ENCODE assay signal across 10 mouse cellular contexts in genomic region chr2:31130815-31131299, GRCm38 (mm10). TPM values are rescaled to one million over a fixed set of nuclear protein-coding genes. Genes with fewer than 3 reads are reported as not detected.
DNase-seq lines count a peak whose midpoint lies in the region; ATAC-seq lines count a peak whose summit lies in the region.
"Had no signal": no experiment of that assay in that cellular context is flagged by ENCODE, and none has a peak within 500 bp of the region (broad histone marks: within the 10 kb centered on the region; RNA-seq: fewer than 3 reads in every experiment).

No protein-coding gene starts in this region.

- ATAC-seq in heart, embryonic 16.5 days (replicated peaks; ENCODE audit: extremely low read depth, insufficient read depth, low FRiP score) = no peak

- H3K27ac ChIP-seq in heart, embryonic 16.5 days (ENCODE audit: low read length) = peak overlapping the region; percentile 75
- H3K27ac ChIP-seq: limb, embryonic 12.5 days had no signal

- no peaks in the 10 kb centered on the region for H3K27me3 ChIP-seq in heart, embryonic 16.5 days (ENCODE audit: control insufficient read depth, insufficient read depth, low read length)
- H3K27me3 ChIP-seq: limb, embryonic 12.5 days; stomach, embryonic 15.5 days had no signal

- H3K36me3 ChIP-seq in heart, embryonic 16.5 days (ENCODE audit: control insufficient read depth, insufficient read depth) = no peaks in the 10 kb centered on the region
- H3K36me3 ChIP-seq: limb, embryonic 12.5 days; stomach, embryonic 15.5 days had no signal

- peak overlapping the region; percentile 30; the same call in 1 of the 2 replicates for H3K9ac ChIP-seq in heart, embryonic 16.5 days (ENCODE audit: low read length)
- H3K9ac ChIP-seq: limb, embryonic 12.5 days; stomach, embryonic 15.5 days had no signal

- no peaks in the 10 kb centered on the region for H3K9me3 ChIP-seq in heart, embryonic 16.5 days (replicated peaks; ENCODE audit: control insufficient read depth, low read length)
- H3K9me3 ChIP-seq: limb, embryonic 12.5 days; stomach, embryonic 15.5 days had no signal

- peaks cover 59% of the 10 kb centered on the region for H3K4me1 ChIP-seq in heart, embryonic 16.5 days (ENCODE audit: control insufficient read depth, insufficient read depth, low read length)

- 0 out of 2 replicates have a peak overlapping the region, but pooled peaks have one; percentile 1 for H3K4me2 ChIP-seq in heart, embryonic 16.5 days (ENCODE audit: low read depth, low read length)
- H3K4me2 ChIP-seq: limb, embryonic 12.5 days; stomach, embryonic 15.5 days had no signal

- H3K4me3 ChIP-seq in heart, embryonic 16.5 days (ENCODE audit: low read length) = no peak overlapping the region
- H3K4me3 ChIP-seq: limb, embryonic 12.5 days; stomach, embryonic 15.5 days had no signal

- 67% methylated on average over 8 of the region's 8 CpGs for WGBS in heart, embryonic 16.5 days

- peak; percentile 40 for DNase-seq in adrenal gland, postnatal 10 days
- DNase-seq in adrenal gland, adult 8-10 months = no peak
- DNase-seq in 416B (ENCODE audit: low read depth) = peak; percentile 83
- DNase-seq in lung, postnatal 10 days = peak; percentile 62
- no peak for DNase-seq in frontal cortex, postnatal 14 days (ENCODE audit: low spot score in 2 of 2)
- no peak for DNase-seq in embryo, embryonic 9.5 days (ENCODE audit: extremely low spot score)
- DNase-seq in embryo, embryonic 10 days (ENCODE audit: low spot score) = no peak

RNA-seq across cellular contexts. Expression of gene Fnbp1, which starts 11.0 kb away (rescaled TPM):
- total RNA-seq in adrenal gland, postnatal 10 days (2021) = 10 to 100 TPM; 48.1 to 58.5 TPM
- 10 to 100 TPM; 45.9 to 89.0 (median 70.6) TPM for total RNA-seq in adrenal gland, adult 8-10 months (2022)
- 20.3 and 23.7 TPM in 2 replicates for polyA plus RNA-seq in heart, embryonic 16.5 days (2015; fragmentation: Nextera tagmentation; extraction: Ambion mirVana)

RNA-seq across cellular contexts. Expression of gene Gpr107, which starts 21.3 kb away (rescaled TPM):
- total RNA-seq in adrenal gland, postnatal 10 days (2021) = 10 to 100 TPM; 41.7 to 56.4 TPM
- total RNA-seq in adrenal gland, adult 8-10 months (2022) = 10 to 100 TPM; 61.9 to 93.4 (median 75.7) TPM
- 29.9 and 31.6 TPM in 2 replicates for polyA plus RNA-seq in heart, embryonic 16.5 days (2015; fragmentation: Nextera tagmentation; extraction: Ambion mirVana)

Comparison
In these comparisons a context has a peak if more than half of its experiments do, and no peak if none do; other contexts are left out.
1. DNase-seq: peak in adrenal gland, postnatal 10 days (single experiment), 416B (single experiment) and lung, postnatal 10 days (single experiment); none in adrenal gland, adult 8-10 months (single experiment), frontal cortex, postnatal 14 days (0 of 2), embryo, embryonic 9.5 days (single experiment) and embryo, embryonic 10 days (single experiment).